Mouse (Mus musculus) neutrophil, adult 83 days (primary cell): ENCODE measurements around the gene Gm7168. TPM values are rescaled to one million over a fixed set of nuclear protein-coding genes. Genes with fewer than 3 reads are reported as not detected.

Source experiments
- total RNA-seq, 2 experiments: library from RNA; stranded (reverse); gene quantifications; one replicate each; pipeline ENCODE4 v1.2.4; 2023

Gene Gm7168
- not detected for total RNA-seq

GRCm38 (mm10) chr17:13948073-13948472, at the start of gene Gm7168:
Gm7168 (plus strand) TSS chr17:13948373.

Other genes with a start within 250 kb of the Gm7168 start
- 10 to 100 TPM; 22.0 to 28.1 TPM for gene Afdn, start 187.8 kb upstream of the Gm7168 start, total RNA-seq
- under 1 TPM in 1 of 2 experiments, not detected in 1; 0.85 TPM for gene Tcte2, start 186.5 kb upstream of the Gm7168 start, total RNA-seq
- gene Gm7356, start 55.3 kb downstream of the Gm7168 start, total RNA-seq = not detected
- not detected for gene Gm7358, start 111.2 kb downstream of the Gm7168 start, total RNA-seq